Comparison of ENCODE assay signal across 10 mouse cellular contexts in genomic region chr5:118057508-118058111, GRCm38 (mm10). TPM values are rescaled to one million over a fixed set of nuclear protein-coding genes. Genes with fewer than 3 reads are reported as not detected.
DNase-seq lines count a peak whose midpoint lies in the region; ATAC-seq and TF ChIP-seq lines count a peak whose summit lies in the region.
"Had no signal": no experiment of that assay in that cellular context is flagged by ENCODE, and none has a peak within 500 bp of the region (broad histone marks: within the 10 kb centered on the region; RNA-seq: fewer than 3 reads in every experiment).

No protein-coding gene starts in this region.

- no peak overlapping the region for H3K4me3 ChIP-seq in gastrocnemius, adult 2 months
- no peak overlapping the region for H3K4me3 ChIP-seq in heart, adult 2 months
- no peak overlapping the region for H3K4me3 ChIP-seq in limb, embryonic 12.5 days (replicated peaks)
- H3K4me3 ChIP-seq: stomach, embryonic 15.5 days had no signal

- no peaks in the 10 kb centered on the region for H3K79me2 ChIP-seq in heart, adult 2 months (replicated peaks; ENCODE audit: control insufficient read depth, insufficient read depth, low read length)

- no peak for TF ChIP-seq EP300 in heart, adult 2 months (IDR thresholded peaks at IDR 0.05; ENCODE audit: insufficient read depth, low read depth, low read length)

- H3K9me3 ChIP-seq in limb, embryonic 12.5 days, result 0 out of 2 replicates have a peak, but pooled peaks cover 3% of the 10 kb centered on the region
- H3K9me3 ChIP-seq: stomach, embryonic 15.5 days had no signal

- peak overlapping the region; percentile 5; the same call in 1 of the 2 replicates for H3K27ac ChIP-seq in gastrocnemius, adult 2 months
- H3K27ac ChIP-seq in heart, adult 2 months, result peak overlapping the region; percentile 83
- peak overlapping the region; percentile 56 for H3K27ac ChIP-seq in limb, embryonic 12.5 days
- H3K27ac ChIP-seq: stomach, embryonic 15.5 days had no signal

- H3K27me3 ChIP-seq in heart, adult 2 months (ENCODE audit: control insufficient read depth, insufficient read depth, low read length), result no peaks in the 10 kb centered on the region
- peaks cover 18% of the 10 kb centered on the region; the same call in 1 of the 2 replicates for H3K27me3 ChIP-seq in limb, embryonic 12.5 days
- H3K27me3 ChIP-seq: stomach, embryonic 15.5 days had no signal

- peak; percentile 28; the same call in 1 of the 2 replicates for ATAC-seq in limb, embryonic 12.5 days (ENCODE audit: insufficient number of reproducible peaks, insufficient read depth, low FRiP score, low TSS enrichment, low read depth)

- TF ChIP-seq POLR2A in heart, adult 2 months (IDR thresholded peaks at IDR 0.05; ENCODE audit: insufficient read depth, low read depth, low read length), result no peak

- no peak for TF ChIP-seq CTCF in gastrocnemius, adult 2 months (IDR thresholded peaks at IDR 0.05)
- no peak for TF ChIP-seq CTCF in heart, adult 2 months (IDR thresholded peaks at IDR 0.05)

- no peaks in the 10 kb centered on the region for H3K36me3 ChIP-seq in heart, adult 2 months (ENCODE audit: control insufficient read depth, insufficient read depth, low read length)
- H3K36me3 ChIP-seq in limb, embryonic 12.5 days, result 0 out of 2 replicates have a peak, but pooled peaks cover 2% of the 10 kb centered on the region
- H3K36me3 ChIP-seq: stomach, embryonic 15.5 days had no signal

- peak; percentile 27 for DNase-seq in gastrocnemius, adult 2 months
- no peak for DNase-seq in gastrocnemius, postnatal 14 days
- DNase-seq in brain, adult 2 months (ENCODE audit: low read depth, low spot score), result peak; percentile 68
- DNase-seq in heart, adult 2 months, result peak; percentile 50 to 81
- DNase-seq in retina, embryonic 14.5 days (ENCODE audit: low spot score), result no peak
- DNase-seq in left cerebral cortex, postnatal 14 days (ENCODE audit: low spot score in 2 of 2), result no peak
- DNase-seq in right cerebral cortex, postnatal 36 days (ENCODE audit: low spot score in 2 of 2), result no peak
- DNase-seq: layer of hippocampus, postnatal 36 days had no signal

- intact Hi-C loops in gastrocnemius, adult 2 months (cut with DNase I), result no loop called here
- intact Hi-C loops in gastrocnemius, postnatal 14 days (cut with DNase I; ENCODE audit: low total_unique reads), result no loop called here
- intact Hi-C loops in heart, adult 2 months (cut with DNase I), result no loop called here
- intact Hi-C loops in left cerebral cortex, postnatal 14 days (cut with DNase I), result no loop called here

- H3K9ac ChIP-seq in heart, adult 2 months (ENCODE audit: low read depth, low read length), result peak overlapping the region; percentile 36
- no peak overlapping the region for H3K9ac ChIP-seq in limb, embryonic 12.5 days (replicated peaks)
- H3K9ac ChIP-seq: stomach, embryonic 15.5 days had no signal

- WGBS in heart, adult 2 months, result 30% methylated on average over 8 of the region's 8 CpGs
- 16% methylated on average over 8 of the region's 8 CpGs for WGBS in limb, embryonic 12.5 days

- H3K4me2 ChIP-seq in limb, embryonic 12.5 days, result peak overlapping the region; percentile 3; the same call in 1 of the 2 replicates
- H3K4me2 ChIP-seq: stomach, embryonic 15.5 days had no signal

- H3K4me1 ChIP-seq in heart, adult 2 months (ENCODE audit: control insufficient read depth, insufficient read depth, low read length), result peaks cover 3% of the 10 kb centered on the region; the same call in 1 of the 2 replicates
- peaks cover 23% of the 10 kb centered on the region for H3K4me1 ChIP-seq in limb, embryonic 12.5 days (replicated peaks)

RNA-seq across cellular contexts. Expression of gene Tesc, which starts 30.1 kb away (rescaled TPM):
- total RNA-seq in gastrocnemius, adult 2 months (2021), result under 1 TPM; 0.59 to 0.64 TPM
- total RNA-seq in gastrocnemius, postnatal 14 days (2021), result 1 to 10 TPM in 1 of 2 experiments, under 1 TPM in 1; 0.78 to 1.4 TPM
- 100 to 1,000 TPM; 200 to 231 TPM for total RNA-seq in heart, adult 2 months (2021)
- polyA plus RNA-seq in heart, adult 2 months (2012; rRNA removed), result 125 and 164 TPM in 2 replicates
- 0.49 and 0.74 TPM in 2 replicates for polyA plus RNA-seq in limb, embryonic 12.5 days (2016; fragmentation: Nextera tagmentation; extraction: Ambion mirVana)
- total RNA-seq in left cerebral cortex, postnatal 14 days (2021), result 10 to 100 TPM; 58.0 to 60.3 TPM

Comparison
In these comparisons a context has a peak if more than half of its experiments do, and no peak if none do; other contexts are left out.
1. DNase-seq: peak in gastrocnemius, adult 2 months (single experiment), brain, adult 2 months (single experiment) and heart, adult 2 months (2 of 2); none in gastrocnemius, postnatal 14 days (single experiment), retina, embryonic 14.5 days (single experiment), left cerebral cortex, postnatal 14 days (0 of 2) and right cerebral cortex, postnatal 36 days (0 of 2).
2. H3K27ac ChIP-seq: peak in every context shown above with its lines; median percentile 83 in heart, adult 2 months; 56 in limb, embryonic 12.5 days; 5 in gastrocnemius, adult 2 months.
3. RNA of gene Tesc, which starts 30.1 kb away (total RNA-seq): 200 to 231 TPM in heart, adult 2 months and 58.0 to 60.3 TPM in left cerebral cortex, postnatal 14 days; 0.78 to 1.4 TPM in gastrocnemius, postnatal 14 days and 0.59 to 0.64 TPM in gastrocnemius, adult 2 months; every median in the first group is over 10 times any median in the second.